Mouse (Mus musculus): ENCODE results near the gene Susd1. TPM values are rescaled to one million over a fixed set of nuclear protein-coding genes. Genes with fewer than 3 reads are reported as not detected.

The Susd1 gene
- polyA plus RNA-seq (2015; fragmentation: Nextera tagmentation; extraction: Ambion mirVana) = 9.1 and 11.5 TPM in 2 replicates

- peak within 1 kb of the TSS; percentile 85 for H3K27ac ChIP-seq (ENCODE audit: low read length)
- peak within 1 kb of the TSS; percentile 74 for H3K4me3 ChIP-seq (ENCODE audit: low read length)
- 0 out of 2 replicates have a peak, but pooled peaks cover 3% of the 10 kb centered on the region for H3K9me3 ChIP-seq (ENCODE audit: low read length)
- H3K4me2 ChIP-seq (replicated peaks; ENCODE audit: low read depth, low read length) = peak within 1 kb of the TSS; percentile 99
- no peaks in the 10 kb centered on the region for H3K36me3 ChIP-seq (ENCODE audit: insufficient read depth, low read length)
- H3K27me3 ChIP-seq (ENCODE audit: insufficient read depth, low read length) = no peaks in the 10 kb centered on the region
- peaks cover 15% of the 10 kb centered on the region; the same call in 1 of the 2 replicates for H3K4me1 ChIP-seq (ENCODE audit: insufficient read depth, low read length)
- under 1% methylated on average over 74 of the region's 75 CpGs for WGBS
- peak within 1 kb of the TSS; percentile 90 for H3K9ac ChIP-seq (replicated peaks; ENCODE audit: low read length)
- peak; percentile 90 for ATAC-seq (ENCODE audit: low FRiP score, low TSS enrichment)
Observed at GRCm38 (mm10) chr4:59437990-59438854, at the start of gene Susd1. TSS of gene Susd1 (minus strand) at chr4:59438633.

- H3K27ac ChIP-seq (ENCODE audit: low read length) = no peak overlapping the region
- ATAC-seq (ENCODE audit: low FRiP score, low TSS enrichment) = no peak
- peaks cover 7% of the 10 kb centered on the region; the same call in 1 of the 2 replicates for H3K4me1 ChIP-seq (ENCODE audit: insufficient read depth, low read length)
- H3K4me3 ChIP-seq (ENCODE audit: low read length) = no peak overlapping the region
- no peaks in the 10 kb centered on the region for H3K9me3 ChIP-seq (ENCODE audit: low read length)
- H3K4me2 ChIP-seq (replicated peaks; ENCODE audit: low read depth, low read length) = no peak overlapping the region
- H3K9ac ChIP-seq (replicated peaks; ENCODE audit: low read length) = no peak overlapping the region
- H3K36me3 ChIP-seq (ENCODE audit: insufficient read depth, low read length) = peaks cover 7% of the 10 kb centered on the region; the same call in 1 of the 2 replicates
- no peaks in the 10 kb centered on the region for H3K27me3 ChIP-seq (ENCODE audit: insufficient read depth, low read length)
Observed at GRCm38 (mm10) chr4:59471306-59471705, 32.9 kb upstream of the Susd1 start.

GRCm38 (mm10) chr4:59465449-59465848, 27.0 kb upstream of the Susd1 start:
- no peak for ATAC-seq (ENCODE audit: low FRiP score, low TSS enrichment)
- H3K4me3 ChIP-seq (ENCODE audit: low read length) = no peak overlapping the region
- no peak overlapping the region for H3K27ac ChIP-seq (ENCODE audit: low read length)
- H3K27me3 ChIP-seq (ENCODE audit: insufficient read depth, low read length) = no peaks in the 10 kb centered on the region
- no peaks in the 10 kb centered on the region for H3K9me3 ChIP-seq (ENCODE audit: low read length)
- no peaks in the 10 kb centered on the region for H3K36me3 ChIP-seq (ENCODE audit: insufficient read depth, low read length)
- peaks cover 8% of the 10 kb centered on the region for H3K4me1 ChIP-seq (ENCODE audit: insufficient read depth, low read length)
- no peak overlapping the region for H3K4me2 ChIP-seq (replicated peaks; ENCODE audit: low read depth, low read length)
- H3K9ac ChIP-seq (replicated peaks; ENCODE audit: low read length) = no peak overlapping the region
- 53% methylated on average over 2 of the region's 2 CpGs for WGBS

GRCm38 (mm10) chr4:59464661-59465060, 26.2 kb upstream of the Susd1 start:
- peaks cover 8% of the 10 kb centered on the region for H3K4me1 ChIP-seq (ENCODE audit: insufficient read depth, low read length)
- H3K27me3 ChIP-seq (ENCODE audit: insufficient read depth, low read length) = no peaks in the 10 kb centered on the region
- H3K27ac ChIP-seq (ENCODE audit: low read length) = no peak overlapping the region
- WGBS = 57% methylated on average over 6 of the region's 6 CpGs
- no peaks in the 10 kb centered on the region for H3K36me3 ChIP-seq (ENCODE audit: insufficient read depth, low read length)
- H3K4me3 ChIP-seq (ENCODE audit: low read length) = no peak overlapping the region
- no peaks in the 10 kb centered on the region for H3K9me3 ChIP-seq (ENCODE audit: low read length)
- H3K9ac ChIP-seq (replicated peaks; ENCODE audit: low read length) = no peak overlapping the region
- no peak for ATAC-seq (ENCODE audit: low FRiP score, low TSS enrichment)
- no peak overlapping the region for H3K4me2 ChIP-seq (replicated peaks; ENCODE audit: low read depth, low read length)

GRCm38 (mm10) chr4:59462494-59462893, 24.1 kb upstream of the Susd1 start:
- H3K4me1 ChIP-seq (ENCODE audit: insufficient read depth, low read length) = peaks cover 8% of the 10 kb centered on the region
- H3K27ac ChIP-seq (ENCODE audit: low read length) = no peak overlapping the region
- ATAC-seq (ENCODE audit: low FRiP score, low TSS enrichment) = no peak
- no peaks in the 10 kb centered on the region for H3K36me3 ChIP-seq (ENCODE audit: insufficient read depth, low read length)
- no peak overlapping the region for H3K4me2 ChIP-seq (replicated peaks; ENCODE audit: low read depth, low read length)
- 79% methylated on average over 6 of the region's 6 CpGs for whole genome bisulfite sequencing
- H3K9me3 ChIP-seq (ENCODE audit: low read length) = no peaks in the 10 kb centered on the region
- H3K4me3 ChIP-seq (ENCODE audit: low read length) = no peak overlapping the region
- no peaks in the 10 kb centered on the region for H3K27me3 ChIP-seq (ENCODE audit: insufficient read depth, low read length)
- H3K9ac ChIP-seq (replicated peaks; ENCODE audit: low read length) = no peak overlapping the region

DNA sequence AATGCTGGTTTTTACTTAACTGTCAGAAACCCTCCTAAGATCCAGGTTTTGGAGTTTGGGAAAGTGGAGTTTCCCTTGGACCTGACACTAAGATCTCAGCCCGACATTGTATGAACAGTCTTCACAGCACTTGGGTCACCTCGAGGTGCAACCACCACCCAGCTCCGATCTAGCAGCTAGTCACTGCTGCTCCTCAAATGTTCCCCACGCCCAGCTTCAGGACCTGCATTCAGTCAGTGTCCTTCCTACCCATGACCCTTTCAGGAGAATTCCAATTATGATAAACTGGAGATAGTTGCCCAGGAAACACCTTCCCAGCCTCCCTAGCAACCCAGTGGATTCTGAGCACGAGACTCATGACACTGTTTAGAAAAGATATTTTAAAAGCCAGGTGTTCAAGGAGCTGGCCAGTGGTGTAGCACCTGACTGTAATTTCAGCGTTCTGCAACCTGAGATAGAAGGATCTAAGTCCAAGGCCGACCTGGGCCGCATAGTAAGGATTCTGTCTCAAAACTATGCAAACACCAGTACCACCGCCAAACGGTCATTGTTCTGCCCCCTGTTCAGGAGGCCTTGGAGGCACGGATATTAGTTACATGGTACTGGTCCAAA, 22.8 kb upstream of the Susd1 start:
- H3K4me1 ChIP-seq (ENCODE audit: insufficient read depth, low read length) = peaks cover 8% of the 10 kb centered on the region
- no peaks in the 10 kb centered on the region for H3K36me3 ChIP-seq (ENCODE audit: insufficient read depth, low read length)
- 71% methylated on average over 11 of the region's 11 CpGs for WGBS
- no peak overlapping the region for H3K27ac ChIP-seq (ENCODE audit: low read length)
- H3K9ac ChIP-seq (replicated peaks; ENCODE audit: low read length) = no peak overlapping the region
- no peaks in the 10 kb centered on the region for H3K9me3 ChIP-seq (ENCODE audit: low read length)
- H3K4me2 ChIP-seq (replicated peaks; ENCODE audit: low read depth, low read length) = no peak overlapping the region
- H3K4me3 ChIP-seq (ENCODE audit: low read length) = no peak overlapping the region
- no peak for ATAC-seq (ENCODE audit: low FRiP score, low TSS enrichment)
- H3K27me3 ChIP-seq (ENCODE audit: insufficient read depth, low read length) = no peaks in the 10 kb centered on the region

DNA sequence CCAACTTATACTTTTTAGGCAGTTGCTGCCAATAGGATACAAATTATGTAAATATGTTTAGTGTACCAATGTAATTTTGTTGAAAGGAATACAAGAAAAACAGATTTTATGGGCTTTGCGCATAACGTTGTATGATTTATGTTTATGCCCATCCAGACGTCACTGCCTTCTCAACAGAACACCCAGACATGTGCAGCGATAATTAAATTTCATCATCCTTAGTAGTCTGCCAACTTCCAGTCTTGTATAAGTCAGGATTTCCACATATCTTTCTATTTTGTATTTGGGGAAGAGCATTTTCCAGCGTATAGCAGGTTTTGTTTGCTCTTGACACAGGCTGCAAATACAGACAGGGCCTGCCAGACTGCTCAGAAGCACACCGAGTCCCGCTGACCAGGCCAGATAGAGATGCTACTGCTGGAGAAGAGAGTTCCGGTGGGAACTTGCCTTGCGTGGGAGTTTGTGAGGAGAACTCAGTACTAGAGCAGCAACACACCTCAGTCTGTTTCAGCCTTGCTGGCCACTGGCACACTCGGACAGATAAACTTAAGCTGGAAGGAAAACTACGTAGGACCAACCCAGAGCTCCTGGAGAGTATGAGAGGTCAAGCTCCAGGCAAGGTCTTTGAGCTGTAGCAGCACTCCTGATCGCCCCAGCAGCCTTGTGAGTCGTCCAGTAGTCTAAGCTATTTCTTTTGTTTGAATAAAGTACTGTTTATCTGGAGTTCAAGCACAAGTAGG, 21.0 kb upstream of the Susd1 start:
- Histone ChIP-seq H3K4me2 (replicated peaks; ENCODE audit: low read depth, low read length) (no peak overlapping the region), H3K4me1 (ENCODE audit: insufficient read depth, low read length) (peaks cover 5% of the 10 kb centered on the region; the same call in 1 of the 2 replicates), H3K9ac (replicated peaks; ENCODE audit: low read length) (no peak overlapping the region), H3K9me3 (ENCODE audit: low read length) (no peaks in the 10 kb centered on the region), H3K36me3 (ENCODE audit: insufficient read depth, low read length) (no peaks in the 10 kb centered on the region), H3K27ac (ENCODE audit: low read length) (no peak overlapping the region; the same call in 1 of the 2 replicates), H3K27me3 (ENCODE audit: insufficient read depth, low read length) (no peaks in the 10 kb centered on the region), H3K4me3 (ENCODE audit: low read length) (no peak overlapping the region)
- 74% methylated on average over 13 of the region's 13 CpGs for WGBS
- ATAC-seq (ENCODE audit: low FRiP score, low TSS enrichment) = no peak

- Histone ChIP-seq H3K4me3 (ENCODE audit: low read length) (no peak overlapping the region), H3K36me3 (ENCODE audit: insufficient read depth, low read length) (no peaks in the 10 kb centered on the region), H3K9me3 (ENCODE audit: low read length) (no peaks in the 10 kb centered on the region), H3K27me3 (ENCODE audit: insufficient read depth, low read length) (no peaks in the 10 kb centered on the region), H3K4me1 (ENCODE audit: insufficient read depth, low read length) (peaks cover 3% of the 10 kb centered on the region; the same call in 1 of the 2 replicates), H3K27ac (ENCODE audit: low read length) (no peak overlapping the region), H3K4me2 (replicated peaks; ENCODE audit: low read depth, low read length) (no peak overlapping the region), H3K9ac (replicated peaks; ENCODE audit: low read length) (no peak overlapping the region)
- no peak for ATAC-seq (ENCODE audit: low FRiP score, low TSS enrichment)
- 45% methylated on average over 9 of the region's 9 CpGs for WGBS
Observed at GRCm38 (mm10) chr4:59457941-59458340, 19.5 kb upstream of the Susd1 start.

DNA sequence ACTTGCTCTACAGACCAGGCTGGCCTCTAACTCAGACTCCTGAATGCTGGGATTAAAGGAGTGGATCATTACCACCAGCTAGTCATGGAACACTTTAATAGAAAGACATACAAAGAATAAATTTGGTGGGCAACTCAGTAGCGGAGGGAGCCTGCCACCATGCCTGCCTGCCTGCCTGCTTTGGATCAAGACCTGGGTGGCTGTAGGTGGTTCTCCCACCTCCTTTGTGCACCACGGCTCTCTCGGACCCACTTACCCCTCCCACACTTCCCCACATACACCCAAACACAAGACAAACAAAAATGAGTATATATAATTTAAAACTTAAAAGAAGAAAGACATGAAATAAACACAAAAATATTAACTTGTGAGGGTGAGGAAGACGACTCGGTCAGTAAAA, 18.7 kb upstream of the Susd1 start:
- no peak for ATAC-seq (ENCODE audit: low FRiP score, low TSS enrichment)
- H3K27me3 ChIP-seq (ENCODE audit: insufficient read depth, low read length) = no peaks in the 10 kb centered on the region
- no peaks in the 10 kb centered on the region for H3K36me3 ChIP-seq (ENCODE audit: insufficient read depth, low read length)
- no peaks in the 10 kb centered on the region for H3K9me3 ChIP-seq (ENCODE audit: low read length)
- 87% methylated on average over 5 of the region's 5 CpGs for WGBS
- no peak overlapping the region for H3K4me2 ChIP-seq (replicated peaks; ENCODE audit: low read depth, low read length)
- no peak overlapping the region for H3K9ac ChIP-seq (replicated peaks; ENCODE audit: low read length)
- H3K4me1 ChIP-seq (ENCODE audit: insufficient read depth, low read length) = peaks cover 9% of the 10 kb centered on the region; the same call in 1 of the 2 replicates
- no peak overlapping the region for H3K27ac ChIP-seq (ENCODE audit: low read length)
- no peak overlapping the region for H3K4me3 ChIP-seq (ENCODE audit: low read length)
